Mouse (Mus musculus) small intestine, adult 2 months (tissue): Measurements from ENCODE around the gene Lrp5.

Source experiments
- CTCF ChIP-seq: fragments of 200-500 bp; IDR thresholded peaks from 2 replicates; pipeline ENCODE4 v1.5.1; 2012; ENCODE audit warnings: low read depth, mild to moderate bottlenecking, control low read depth, inconsistent platforms, low read length, moderate library complexity, mixed read lengths; ENCODE audit not compliant: insufficient replicate concordance, insufficient read length; ENCODE audit errors: extremely low read depth
- POLR2A ChIP-seq: fragments of 200-500 bp; IDR thresholded peaks from 2 replicates; pipeline ENCODE4 v1.6.1; 2012; ENCODE audit warnings: low read depth, mild to moderate bottlenecking, control low read depth, inconsistent platforms, low read length, moderate library complexity

DNA sequence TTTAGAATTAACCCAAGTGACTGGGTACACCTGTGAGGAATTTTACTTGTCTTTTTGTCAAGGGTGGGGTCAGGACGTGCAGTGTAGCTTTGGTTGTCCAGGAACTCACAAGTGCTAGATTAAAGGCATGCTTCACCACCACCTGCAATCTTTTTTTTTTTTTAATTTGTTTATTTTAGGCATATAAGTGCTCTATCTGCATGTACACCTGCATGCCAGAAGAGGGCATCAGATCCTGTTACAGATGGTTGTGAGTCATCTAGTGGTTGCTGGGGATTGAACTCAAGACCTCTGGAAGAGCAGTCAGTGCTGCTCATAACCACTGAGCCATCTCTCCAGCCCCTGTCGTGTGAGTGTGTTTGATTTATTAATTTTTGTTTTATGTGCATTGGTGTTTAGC lies 42.5 kb upstream of the Lrp5 start:
- TF ChIP-seq CTCF (no peak), POLR2A (no peak)
